Mouse (Mus musculus): Measurements from ENCODE around the gene Mroh8.

DNA sequence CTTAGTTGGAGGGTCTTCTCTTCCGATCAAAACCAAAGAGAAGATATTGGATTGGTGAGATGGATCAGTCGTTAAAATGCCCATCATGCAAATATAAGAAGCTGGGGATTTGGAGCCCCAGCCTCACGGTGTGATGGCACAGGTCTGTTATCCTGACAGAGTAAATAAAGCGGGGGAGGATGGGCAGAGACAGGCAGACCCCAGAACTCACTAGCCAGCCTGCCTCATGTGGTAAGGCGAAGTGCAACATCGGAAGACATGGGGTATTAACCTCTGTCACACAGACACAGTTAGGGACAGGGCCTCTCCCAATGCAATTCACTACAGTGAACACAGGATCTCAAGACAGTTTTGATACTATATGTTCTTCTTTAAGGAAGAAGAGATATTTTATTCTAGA, 108.7 kb downstream of the Mroh8 start:
- TF ChIP-seq MAFK (IDR thresholded peaks at IDR 0.05; ENCODE audit: insufficient read depth, low read depth, low read length) (no peak), HCFC1 (IDR thresholded peaks at IDR 0.05; ENCODE audit: borderline replicate concordance, insufficient read depth, low read length) (no peak), ZNF384 (IDR thresholded peaks at IDR 0.05; ENCODE audit: low read depth, low read length) (no peak), CHD2 (IDR thresholded peaks at IDR 0.05; ENCODE audit: low read depth, low read length) (no peak), ZC3H11A (IDR thresholded peaks at IDR 0.05; ENCODE audit: borderline replicate concordance, low read depth, low read length) (no peak)

Data from ES-E14 (cell line).